Mouse (Mus musculus) layer of hippocampus, postnatal 10 days (tissue): ENCODE results near the gene Nup98. TPM values are rescaled to one million over a fixed set of nuclear protein-coding genes. Genes with fewer than 3 reads are reported as not detected.
A peak's percentile ranks its signal among the peaks of the same experiment; 100 is the strongest.

Experiments used
- DNase-seq, 2 experiments: peaks; one replicate each; pipeline ENCODE4 v3.0.0; 2021; ENCODE audit warnings: low spot score in 2 of 2
- long read RNA-seq: library from polyadenylated mRNA; stranded (forward); transcript quantifications from one replicate; pipeline ENCODE4 v2.0.0, GENCODE M21; 2023
- total RNA-seq, 2 experiments: library from RNA; stranded (reverse); gene quantifications; 2 replicates each; pipeline ENCODE4 v1.2.3; 2021

Nup98 gene
- 10 to 100 TPM; 33.3 to 34.0 TPM for total RNA-seq
- long read RNA-seq, partial matches to known transcripts, result 1 of 4 reads
- long read RNA-seq, other reads (novel, unspliced or antisense), result 1 of 4 reads

GRCm38 (mm10) chr7:102209756-102210721 lies at the start of gene Nup98, which contains the start of gene Pgap2:
Gene Nup98, minus strand, starts transcription at chr7:102210176.
Gene Pgap2, plus strand, starts transcription at chr7:102210208.
- peak; percentile 99 for DNase-seq

- DNase-seq, result no peak
Observed at GRCm38 (mm10) chr7:102258753-102259152, 48.8 kb upstream of the Nup98 start.

- peak; percentile 84 to 88 for DNase-seq
Observed at GRCm38 (mm10) chr7:102258189-102258588, 48.2 kb upstream of the Nup98 start.

DNA sequence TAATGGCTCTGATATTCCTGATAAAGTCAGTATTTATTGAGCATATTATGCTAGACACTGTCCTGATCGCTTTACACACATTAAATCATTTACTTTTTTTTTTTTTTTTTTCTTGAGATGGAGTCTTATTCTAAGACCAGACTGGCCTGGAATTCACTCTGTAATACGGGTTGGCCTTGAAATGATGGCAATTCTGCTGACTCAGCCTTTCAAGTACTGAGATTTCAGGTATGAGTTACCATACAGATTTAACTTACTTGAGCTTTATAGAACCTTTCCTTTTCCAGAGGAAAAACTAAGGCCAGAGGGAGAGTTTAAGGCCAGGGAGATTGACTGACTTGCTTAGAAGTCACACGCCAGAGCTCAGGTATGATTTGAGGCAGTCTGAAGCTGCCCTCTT lies 46.7 kb upstream of the Nup98 start:
- no peak for DNase-seq

- DNase-seq, result no peak
Observed at GRCm38 (mm10) chr7:102255954-102256353, 46.0 kb upstream of the Nup98 start, which contains the start of gene Rhog. Gene Rhog, minus strand, starts transcription at chr7:102256054.

DNA sequence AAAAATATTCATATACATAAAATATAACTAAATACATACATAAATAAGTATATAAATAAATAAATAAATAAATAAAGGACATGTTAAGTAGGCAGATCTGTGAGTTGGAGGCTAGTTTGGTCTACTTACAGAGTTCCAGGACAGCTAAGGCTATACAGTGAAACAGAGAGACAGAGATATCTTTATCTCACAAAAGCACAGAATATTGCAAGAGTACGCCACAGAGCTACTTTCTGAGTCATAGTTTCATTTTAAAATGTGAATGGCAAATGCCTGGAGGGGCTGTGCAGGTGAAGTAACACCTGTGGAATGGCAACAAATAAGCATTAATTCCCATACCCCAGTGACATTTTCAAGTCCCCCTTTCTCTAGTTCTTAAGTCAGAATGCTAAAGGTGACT lies 43.7 kb upstream of the Nup98 start:
- no peak for DNase-seq

GRCm38 (mm10) chr7:102250631-102251214 lies 40.7 kb upstream of the Nup98 start:
- DNase-seq, result peak; percentile 80 to 89

- peak; percentile 54 to 71 for DNase-seq
Observed at GRCm38 (mm10) chr7:102249896-102250630, 40.1 kb upstream of the Nup98 start.

DNA sequence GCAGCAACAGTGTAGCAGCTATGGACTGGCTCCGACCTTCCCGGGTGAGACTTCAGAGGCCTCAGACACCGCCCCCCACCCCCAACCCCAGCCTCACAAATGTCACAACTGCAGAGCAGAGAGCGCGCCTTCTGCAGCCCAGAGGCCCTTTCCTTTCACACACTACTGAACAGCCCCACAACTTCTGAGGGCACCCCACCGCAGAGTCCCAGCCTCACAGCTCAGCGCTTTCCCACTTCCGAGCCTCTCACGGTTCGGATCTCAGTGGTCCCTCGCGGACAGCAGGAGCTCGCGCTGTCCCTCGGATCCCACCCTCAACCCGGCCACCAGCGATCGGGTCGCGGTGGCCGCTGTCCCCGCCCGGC lies 39.5 kb upstream of the Nup98 start:
- no peak for DNase-seq

- DNase-seq, result no peak
Observed at GRCm38 (mm10) chr7:102248691-102249404, 38.9 kb upstream of the Nup98 start.

DNA sequence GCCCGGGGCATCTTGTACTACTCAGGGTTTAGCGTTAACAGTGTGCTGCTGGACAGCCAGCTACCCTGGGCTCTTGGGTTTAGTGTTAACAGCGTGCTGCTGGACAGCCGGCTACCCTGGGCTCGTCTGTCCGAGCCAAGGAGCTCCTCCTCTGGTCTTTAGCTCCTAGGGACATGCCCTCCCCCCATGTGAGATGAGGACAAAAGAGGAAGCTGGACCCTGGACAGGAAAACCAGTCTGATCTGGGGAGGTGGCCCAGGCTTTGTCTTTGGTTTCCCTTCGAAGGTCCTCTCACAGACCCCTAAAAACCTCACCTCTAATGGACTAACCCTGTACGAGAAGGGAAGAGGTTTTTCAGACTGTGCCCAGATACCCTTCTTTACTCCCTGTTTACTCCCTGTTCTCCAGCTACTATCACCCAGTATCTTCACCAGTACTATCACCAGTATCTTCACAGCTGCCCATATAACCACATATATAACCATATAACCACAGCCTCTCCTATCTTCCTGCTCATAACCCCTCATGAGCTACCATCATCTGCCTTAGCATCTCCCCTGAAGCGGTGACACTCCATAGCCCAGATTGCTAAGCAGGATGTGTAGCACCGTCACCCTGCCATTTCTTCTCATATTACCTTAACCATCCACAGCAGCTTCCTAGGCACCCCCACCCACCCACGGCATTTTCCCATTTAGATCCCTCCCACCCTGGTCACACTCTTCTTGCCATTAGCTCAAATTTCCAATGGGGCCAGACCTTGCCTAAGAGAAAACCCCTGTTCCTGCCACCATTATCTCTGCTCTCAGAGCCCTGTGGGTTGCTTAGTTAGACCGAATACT lies 37.2 kb upstream of the Nup98 start:
- DNase-seq, result no peak

GRCm38 (mm10) chr7:102246265-102246664 lies 36.3 kb upstream of the Nup98 start:
- no peak for DNase-seq

DNA sequence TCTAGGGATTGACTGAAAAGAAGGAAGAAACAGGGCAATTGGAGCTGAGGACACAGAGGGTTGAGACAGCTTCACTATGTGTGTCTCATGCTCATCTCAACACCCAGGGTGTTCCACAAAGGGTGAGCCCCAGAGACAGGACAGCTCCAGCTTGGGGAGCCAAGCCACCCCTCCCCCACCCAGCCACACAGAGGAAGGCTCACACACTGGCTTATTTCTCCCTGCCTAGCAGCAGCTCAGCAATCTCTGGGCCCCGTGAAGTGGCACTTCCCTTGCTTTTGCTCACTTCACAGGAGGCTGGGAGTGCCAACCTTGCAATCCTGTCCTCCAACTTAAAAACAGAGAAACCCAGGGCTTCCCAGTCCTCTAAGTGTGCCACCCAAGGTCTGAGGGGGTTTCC lies 35.8 kb upstream of the Nup98 start:
- peak; percentile 30 to 47 for DNase-seq

GRCm38 (mm10) chr7:102244782-102245535 lies 35.0 kb upstream of the Nup98 start:
- DNase-seq, result no peak

GRCm38 (mm10) chr7:102243870-102244269 lies 33.9 kb upstream of the Nup98 start:
- no peak for DNase-seq

GRCm38 (mm10) chr7:102242917-102243316 lies 32.9 kb upstream of the Nup98 start:
- DNase-seq, result no peak

DNA sequence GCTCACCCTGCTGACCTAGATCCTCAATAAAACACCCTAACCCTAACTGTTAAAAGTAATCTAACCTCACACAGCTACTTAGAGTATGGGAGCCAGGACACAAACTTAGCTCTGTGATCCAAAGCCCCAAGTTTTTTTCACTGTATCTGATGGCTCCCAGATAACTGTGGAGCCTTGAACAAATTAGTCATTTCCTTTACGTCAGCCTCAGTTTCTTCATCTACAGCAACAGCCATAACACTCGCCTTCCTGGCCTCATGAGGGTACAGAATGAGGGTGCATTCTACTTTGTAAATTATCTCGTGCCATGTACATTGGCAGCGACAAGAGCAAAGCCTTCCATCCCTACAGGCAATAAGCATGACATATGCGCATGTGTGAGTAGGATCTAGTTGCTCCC lies 32.4 kb upstream of the Nup98 start:
- DNase-seq, result no peak

GRCm38 (mm10) chr7:102239591-102239990 lies 29.6 kb upstream of the Nup98 start:
- no peak for DNase-seq

DNA sequence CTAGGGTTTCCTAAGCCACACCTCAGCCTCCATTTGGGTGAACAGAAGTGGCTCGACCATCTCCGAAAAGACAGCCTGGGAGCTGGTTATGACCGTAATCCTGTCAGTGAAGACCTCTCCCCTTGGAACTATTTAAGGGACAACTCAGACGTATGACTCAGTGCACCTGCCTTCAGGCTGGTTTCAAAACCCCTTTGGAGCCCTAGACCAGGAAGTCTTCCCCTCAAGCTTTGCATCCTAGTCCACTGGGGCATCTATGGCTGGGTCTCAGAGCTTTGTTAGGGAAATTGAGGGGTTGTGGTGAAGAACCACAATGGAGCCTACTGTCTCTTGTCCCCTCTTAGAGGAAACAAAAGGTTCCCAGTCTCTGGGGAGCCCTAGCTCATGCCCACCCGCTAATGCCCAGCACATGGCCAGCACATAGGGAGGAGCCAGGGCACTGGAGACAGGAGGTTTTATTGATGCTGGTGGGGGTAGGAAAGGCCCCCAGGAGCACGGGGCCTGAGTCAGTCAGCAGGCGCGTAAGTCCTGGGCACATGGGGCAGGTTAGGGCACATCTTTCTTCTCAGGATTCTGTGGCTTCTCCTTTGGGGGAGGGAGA lies 28.8 kb upstream of the Nup98 start:
- no peak for DNase-seq
